Mouse (Mus musculus) CH12.LX (cell line): ENCODE measurements around the gene Lgals2. TPM values are rescaled to one million over a fixed set of nuclear protein-coding genes. Genes with fewer than 3 reads are reported as not detected.

Experiments
- DNase-seq: peaks from one replicate; pipeline ENCODE4 v3.0.0-alpha.2; 2013; ENCODE audit errors: extremely low read depth
- H3K27ac ChIP-seq: 2 replicates; pipeline ENCODE4 v1.5.1; 2012; ENCODE audit warnings: low read depth, mild to moderate bottlenecking, control low read depth, moderate library complexity; ENCODE audit not compliant: insufficient read depth
- H3K27me3 ChIP-seq: replicated peaks from 2 replicates; pipeline ENCODE3; 2012; ENCODE audit warnings: inconsistent platforms
- H3K36me3 ChIP-seq, 2 experiments: replicated peaks in 1 of 2; 2 replicates each; pipeline versions ENCODE3 to v1.6.1; 2012; ENCODE audit warnings: inconsistent platforms in 1 of 2, low read length in 1 of 2, mild to moderate bottlenecking in 1 of 2, mixed read lengths in 1 of 2, moderate library complexity in 1 of 2; ENCODE audit not compliant: control insufficient read depth in 1 of 2, insufficient read depth in 1 of 2
- H3K4me1 ChIP-seq, 2 experiments: 2 replicates each; pipeline ENCODE4 v1.6.1; 2012; ENCODE audit warnings: inconsistent platforms in 1 of 2, moderate library complexity in 1 of 2; ENCODE audit not compliant: insufficient read depth in 2 of 2, control insufficient read depth in 1 of 2
- H3K4me2 ChIP-seq: 2 replicates; pipeline ENCODE4 v1.6.1; 2012; ENCODE audit warnings: low read depth, mild to moderate bottlenecking, control low read depth; ENCODE audit not compliant: poor library complexity, insufficient read depth, severe bottlenecking
- H3K4me3 ChIP-seq, 3 experiments: fragments of 150-350 bp in 1 of 3; sonication (generic) in 1 of 3; replicated peaks in 1 of 3; 2 replicates each; pipeline versions ENCODE3 to v1.5.1; 2011 to 2012; ENCODE audit warnings: low read depth in 2 of 3, low read length in 2 of 3, mild to moderate bottlenecking in 2 of 3, moderate library complexity in 2 of 3, control low read depth in 1 of 3, improper control_type of control experiment in 1 of 3, inconsistent platforms in 1 of 3, mixed read lengths in 1 of 3; ENCODE audit not compliant: poor library complexity in 1 of 3
- H3K79me2 ChIP-seq: replicated peaks from 2 replicates; pipeline ENCODE4 v1.6.1; 2012; ENCODE audit warnings: mild to moderate bottlenecking, moderate library complexity; ENCODE audit not compliant: control insufficient read depth, poor library complexity, insufficient read depth, severe bottlenecking; ENCODE audit errors: extremely low read depth
- H3K9ac ChIP-seq: 2 replicates; pipeline ENCODE4 v1.6.1; 2012; ENCODE audit warnings: low read depth, mild to moderate bottlenecking, control low read depth, moderate library complexity; ENCODE audit not compliant: insufficient read depth
- H3K9me3 ChIP-seq: replicated peaks from 2 replicates; pipeline ENCODE3; 2012; ENCODE audit warnings: low read length, inconsistent platforms, mixed read lengths
- BHLHE40 ChIP-seq: IDR thresholded peaks from 2 replicates; pipeline ENCODE4 v1.6.1; 2011; ENCODE audit warnings: mild to moderate bottlenecking, low read depth, low read length, improper control_type of control experiment
- CHD1 ChIP-seq: IDR thresholded peaks from 2 replicates; pipeline ENCODE4 v1.6.1; 2012; ENCODE audit warnings: low read depth, low read length, improper control_type of control experiment, inconsistent platforms
- CHD2 ChIP-seq: IDR thresholded peaks from 2 replicates; pipeline ENCODE4 v1.6.1; 2011; ENCODE audit warnings: low read length, improper control_type of control experiment
- E2F4 ChIP-seq: IDR thresholded peaks from 2 replicates; pipeline ENCODE4 v1.6.1; 2011; ENCODE audit warnings: low read depth, low read length, improper control_type of control experiment; ENCODE audit not compliant: insufficient replicate concordance
- EP300 ChIP-seq: IDR thresholded peaks from 2 replicates; pipeline ENCODE4 v1.6.1; 2011; ENCODE audit warnings: low read length, improper control_type of control experiment
- GABPA ChIP-seq: IDR thresholded peaks from 2 replicates; pipeline ENCODE4 v1.6.1; 2012; ENCODE audit warnings: low read depth, low read length, improper control_type of control experiment, inconsistent platforms; ENCODE audit not compliant: insufficient replicate concordance
- JUN ChIP-seq: IDR thresholded peaks from 2 replicates; pipeline ENCODE4 v1.6.1; 2011; ENCODE audit warnings: low read depth, mild to moderate bottlenecking, low read length, improper control_type of control experiment, moderate library complexity; ENCODE audit not compliant: insufficient read depth
- JUND ChIP-seq: conservative IDR thresholded peaks from 2 replicates; pipeline ENCODE4 v1.6.1; 2011; ENCODE audit warnings: low read depth, low read length, improper control_type of control experiment
- KAT2A ChIP-seq: IDR thresholded peaks from 2 replicates; pipeline ENCODE4 v1.6.1; 2012; ENCODE audit warnings: low read length, improper control_type of control experiment, inconsistent platforms; ENCODE audit not compliant: insufficient replicate concordance
- MAFK ChIP-seq: IDR thresholded peaks from 2 replicates; pipeline ENCODE4 v1.6.1; 2011; ENCODE audit warnings: low read length, improper control_type of control experiment; ENCODE audit not compliant: insufficient replicate concordance
- MAX ChIP-seq: IDR thresholded peaks from 2 replicates; pipeline ENCODE4 v1.6.1; 2011; ENCODE audit warnings: low read length, improper control_type of control experiment
- MEF2A ChIP-seq: IDR thresholded peaks from 2 replicates; pipeline ENCODE4 v1.6.1; 2014; ENCODE audit warnings: low read depth, mild to moderate bottlenecking, inconsistent platforms, low read length, improper control_type of control experiment, borderline replicate concordance
- MXI1 ChIP-seq: IDR thresholded peaks from 2 replicates; pipeline ENCODE4 v1.6.1; 2011; ENCODE audit warnings: mild to moderate bottlenecking, low read depth, low read length, improper control_type of control experiment
- MYC ChIP-seq: IDR thresholded peaks from 2 replicates; pipeline ENCODE4 v1.6.1; 2011; ENCODE audit warnings: low read depth, mild to moderate bottlenecking, improper control_type of control experiment, low read length
- NRF1 ChIP-seq: IDR thresholded peaks from 2 replicates; pipeline ENCODE4 v1.6.1; 2014; ENCODE audit warnings: low read depth, mild to moderate bottlenecking, inconsistent platforms, low read length, improper control_type of control experiment, moderate library complexity
- RCOR1 ChIP-seq: conservative IDR thresholded peaks from 2 replicates; pipeline ENCODE4 v1.6.1; 2012; ENCODE audit warnings: low read depth, mild to moderate bottlenecking, inconsistent platforms, low read length, improper control_type of control experiment
- SMC3 ChIP-seq: IDR thresholded peaks from 2 replicates; pipeline ENCODE4 v1.6.1; 2011; ENCODE audit warnings: low read depth, low read length, improper control_type of control experiment
- TCF12 ChIP-seq: IDR thresholded peaks from 2 replicates; pipeline ENCODE4 v1.6.1; 2014; ENCODE audit warnings: low read depth, mild to moderate bottlenecking, inconsistent platforms, low read length, improper control_type of control experiment
- UBTF ChIP-seq: IDR thresholded peaks from 2 replicates; pipeline ENCODE4 v1.6.1; 2012; ENCODE audit warnings: low read depth, mild to moderate bottlenecking, inconsistent platforms, low read length, improper control_type of control experiment, moderate library complexity
- USF2 ChIP-seq: conservative IDR thresholded peaks from 2 replicates; pipeline ENCODE4 v1.6.1; 2011; ENCODE audit warnings: low read depth, low read length, improper control_type of control experiment
- ZC3H11A ChIP-seq: IDR thresholded peaks from 2 replicates; pipeline ENCODE4 v1.6.1; 2012; ENCODE audit warnings: low read depth, mild to moderate bottlenecking, inconsistent platforms, low read length, improper control_type of control experiment
- ZMIZ1 ChIP-seq: IDR thresholded peaks from 2 replicates; pipeline ENCODE4 v1.6.1; 2012; ENCODE audit warnings: low read depth, mild to moderate bottlenecking, inconsistent platforms, low read length, improper control_type of control experiment
- ZNF384 ChIP-seq: IDR thresholded peaks from 2 replicates; pipeline ENCODE4 v1.6.1; 2012; ENCODE audit warnings: low read depth, low read length, improper control_type of control experiment, inconsistent platforms
- dilution Hi-C: fragments of 300-500 bp; cut with MboI; formaldehyde crosslinking; loops from 2 replicates; pipeline ENCODE4 v1.14.3; 2020; ENCODE audit warnings: low sequenced_read_pairs; ENCODE audit not compliant: extremely low pct_unique_long_range_greater_than_20kb, extremely low pct_ligation_motif_present
- in situ Hi-C: fragments of 300-500 bp; cut with MboI; formaldehyde crosslinking; loops from 3 replicates; pipeline ENCODE4 v1.14.3; 2019; ENCODE audit warnings: low sequenced_read_pairs, low pct_ligation_motif_present, low pct_unique_long_range_greater_than_20kb, mixed read lengths
- polyA plus RNA-seq: library from polyadenylated mRNA; unstranded; fragments of >175 nt; gene quantifications from 2 replicates; pipeline ENCODE4 v1.2.1, GENCODE M21; 2012; ENCODE audit warnings: low read depth; ENCODE audit not compliant: insufficient read length
- total RNA-seq, 2 experiments: library from RNA; depleted of rRNA; stranded (reverse); fragments of 300-350 nt in 1 of 2; fragments of >200 nt in 1 of 2; gene quantifications; 2 replicates each; pipeline ENCODE4 v1.2.3; 2012 to 2014

The Lgals2 gene
- total and polyA plus RNA-seq, 3 experiments, result not detected

GRCm38 (mm10) chr15:78805351-78805750, 50.0 kb downstream of the Lgals2 start:
- Histone ChIP-seq H3K4me3 (no peak overlapping the region), H3K27ac (no peak overlapping the region), H3K9ac (no peak overlapping the region), H3K36me3 (no peaks in the 10 kb centered on the region), H3K27me3 (peaks cover 92% of the 10 kb centered on the region), H3K79me2 (no peaks in the 10 kb centered on the region), H3K4me2 (no peak overlapping the region), H3K9me3 (peaks cover 4% of the 10 kb centered on the region), H3K4me1 (peaks cover 21 to 39% of the 10 kb centered on the region in 2 experiments)
- TF ChIP-seq UBTF (no peak), ZMIZ1 (no peak), RCOR1 (no peak), BHLHE40 (no peak), MAX (no peak), KAT2A (no peak), E2F4 (no peak), EP300 (no peak), ZNF384 (no peak), MAFK (no peak), NRF1 (no peak), MEF2A (no peak), MYC (no peak), ZC3H11A (no peak), SMC3 (no peak), JUND (no peak), JUN (no peak), CHD2 (no peak), USF2 (no peak), TCF12 (no peak)
- in situ Hi-C loops (no loop called here), dilution Hi-C loops (no loop called here)
- no peak for DNase-seq

- in situ Hi-C loops (no loop called here), dilution Hi-C loops (no loop called here)
- H3K79me2 ChIP-seq, result no peaks in the 10 kb centered on the region
- no peak overlapping the region for H3K27ac ChIP-seq
- TF ChIP-seq ZC3H11A (no peak), CHD1 (no peak), SMC3 (no peak), GABPA (no peak), MXI1 (no peak)
- DNase-seq, result no peak
- no peak overlapping the region for H3K4me3 ChIP-seq
- peaks cover 4% of the 10 kb centered on the region for H3K9me3 ChIP-seq
- peaks cover 88% of the 10 kb centered on the region for H3K27me3 ChIP-seq
- H3K9ac ChIP-seq, result no peak overlapping the region
- H3K4me1 ChIP-seq, result peaks cover 21 to 39% of the 10 kb centered on the region in 2 experiments
- H3K36me3 ChIP-seq, result no peaks in the 10 kb centered on the region
- H3K4me2 ChIP-seq, result no peak overlapping the region
These were observed 51.0 kb downstream of the Lgals2 start for GRCm38 (mm10) chr15:78804326-78804725.
